Mouse (Mus musculus): Measurements from ENCODE around the gene Ptpn7.
A peak's percentile ranks its signal among the peaks of the same experiment; 100 is the strongest.

The Ptpn7 gene

GRCm38 (mm10) chr1:135129543-135130183 is 2.8 kb upstream of the Ptpn7 start:
- DNase-seq, result peak; percentile 65

- peak; percentile 43 for DNase-seq
Measured at GRCm38 (mm10) chr1:135130376-135131018, 2.0 kb upstream of the Ptpn7 start.

- DNase-seq, result peak; percentile 87
Measured at GRCm38 (mm10) chr1:135131034-135131433, 1.5 kb upstream of the Ptpn7 start.

GRCm38 (mm10) chr1:135131560-135131959 is 940 bp upstream of the Ptpn7 start:
- peak; percentile 74 for DNase-seq

- peak; percentile 92 for DNase-seq
Measured at GRCm38 (mm10) chr1:135132893-135133369, 431 bp downstream of the Ptpn7 start.

GRCm38 (mm10) chr1:135133678-135134435 is 1.4 kb downstream of the Ptpn7 start:
- peak; percentile 83 for DNase-seq

- DNase-seq, result peak; percentile 45
Measured at GRCm38 (mm10) chr1:135135111-135135787, 2.7 kb downstream of the Ptpn7 start.

GRCm38 (mm10) chr1:135136500-135136899 is 4.0 kb downstream of the Ptpn7 start:
- DNase-seq, result peak; percentile 72

- DNase-seq, result peak; percentile 39
Measured at GRCm38 (mm10) chr1:135139906-135140305, 7.4 kb downstream of the Ptpn7 start.

- no peak for DNase-seq
Measured at GRCm38 (mm10) chr1:135142452-135142851, 10.0 kb downstream of the Ptpn7 start.

GRCm38 (mm10) chr1:135143940-135144339 is 11.4 kb downstream of the Ptpn7 start:
- no peak for DNase-seq

- peak; percentile 89 for DNase-seq
Measured at GRCm38 (mm10) chr1:135146077-135146945, 13.8 kb downstream of the Ptpn7 start, which contains the start of gene Arl8a. Arl8a (plus strand) TSS chr1:135146824.

- peak; percentile 60 for DNase-seq
Measured at GRCm38 (mm10) chr1:135146946-135147701, 14.6 kb downstream of the Ptpn7 start.

- no peak for DNase-seq
Measured at GRCm38 (mm10) chr1:135147702-135148058, 15.2 kb downstream of the Ptpn7 start.

- DNase-seq, result no peak
Measured at GRCm38 (mm10) chr1:135148476-135148875, 16.0 kb downstream of the Ptpn7 start.

GRCm38 (mm10) chr1:135148996-135149395 is 16.5 kb downstream of the Ptpn7 start:
- no peak for DNase-seq

- no peak for DNase-seq
Measured at GRCm38 (mm10) chr1:135154011-135154410, 21.5 kb downstream of the Ptpn7 start.

GRCm38 (mm10) chr1:135154411-135154959 is 22.0 kb downstream of the Ptpn7 start:
- DNase-seq, result peak; percentile 71

- DNase-seq, result no peak
Measured at GRCm38 (mm10) chr1:135156300-135156699, 23.8 kb downstream of the Ptpn7 start.

- DNase-seq, result no peak
Measured at GRCm38 (mm10) chr1:135158633-135159032, 26.1 kb downstream of the Ptpn7 start.

GRCm38 (mm10) chr1:135159074-135159473 is 26.6 kb downstream of the Ptpn7 start:
- no peak for DNase-seq
